Mouse (Mus musculus) heart, postnatal 14 days (tissue): ENCODE data around the gene Cbln3. TPM values are rescaled to one million over a fixed set of nuclear protein-coding genes. Genes with fewer than 3 reads are reported as not detected.

Experiments used
- DNase-seq, 2 experiments: peaks; one replicate each; pipeline ENCODE4 v3.0.0; 2021 to 2022
- intact Hi-C: fragments of 180-260 bp; cut with DNase I; formaldehyde crosslinking; loops from one replicate; pipeline ENCODE4 v1.15.1; 2025
- total RNA-seq, 2 experiments: library from RNA; stranded (reverse); gene quantifications; 2 replicates each; pipeline ENCODE4 v1.2.3; 2021

The Cbln3 gene
- total RNA-seq, 2 experiments from 2014 or later: 0.10 TPM

GRCm38 (mm10) chr14:55853621-55854285, 30.4 kb downstream of the Cbln3 start, which contains the start of gene Nynrin:
Gene Nynrin, plus strand, starts transcription at chr14:55854010.
- intact Hi-C loops: loop anchor here (2.0 kb wide), 1 partner anchor 31 kb away; the partner anchor contains the start of gene Nfatc4

GRCm38 (mm10) chr14:55852646-55853551, 31.3 kb downstream of the Cbln3 start:
- DNase-seq: no peak
- intact Hi-C loops: no loop called here

More at GRCm38 (mm10) chr14:55853621-55854285, 30.4 kb downstream of the Cbln3 start, which contains the start of gene Nynrin:
- DNase-seq: peak; percentile 83 to 84

GRCm38 (mm10) chr14:55850885-55851284, 33.3 kb downstream of the Cbln3 start:
- intact Hi-C loops: no loop called here
- DNase-seq: no peak

- DNase-seq: no peak
- intact Hi-C loops: no loop called here
These were observed 38.5 kb downstream of the Cbln3 start for GRCm38 (mm10) chr14:55845506-55846294.

- no peak for DNase-seq
- intact Hi-C loops: no loop called here
These were observed 41.4 kb downstream of the Cbln3 start for GRCm38 (mm10) chr14:55842794-55843193.

- DNase-seq: no peak
- intact Hi-C loops: no loop called here
These were observed 43.3 kb downstream of the Cbln3 start for GRCm38 (mm10) chr14:55840853-55841366.

GRCm38 (mm10) chr14:55838740-55839139, 45.5 kb downstream of the Cbln3 start:
- no peak for DNase-seq
- intact Hi-C loops: no loop called here

GRCm38 (mm10) chr14:55838312-55838711, 45.9 kb downstream of the Cbln3 start:
- no peak for DNase-seq
- intact Hi-C loops: no loop called here

- DNase-seq: no peak
- intact Hi-C loops: no loop called here
These were observed 49.2 kb downstream of the Cbln3 start for GRCm38 (mm10) chr14:55834808-55835533.

GRCm38 (mm10) chr14:55833126-55833525, 51.1 kb downstream of the Cbln3 start:
- no peak for DNase-seq
- intact Hi-C loops: no loop called here

GRCm38 (mm10) chr14:55830331-55830730, 53.9 kb downstream of the Cbln3 start:
- no peak for DNase-seq

GRCm38 (mm10) chr14:55829854-55830253, 54.3 kb downstream of the Cbln3 start:
- no peak for DNase-seq
- intact Hi-C loops: no loop called here

More at GRCm38 (mm10) chr14:55830331-55830730, 53.9 kb downstream of the Cbln3 start:
- intact Hi-C loops: no loop called here

Other genes with a start within 250 kb of the Cbln3 start
- 10 to 100 TPM; 41.4 to 49.9 TPM for gene Ipo4, start 248.4 kb downstream of the Cbln3 start, total RNA-seq
- gene Gm49378, start 246.5 kb downstream of the Cbln3 start, total RNA-seq: 1 to 10 TPM; 2.2 to 2.9 TPM
- 10 to 100 TPM; 45.3 to 45.4 TPM for gene Tm9sf1, start 240.6 kb downstream of the Cbln3 start, total RNA-seq
- under 1 TPM; 0.53 to 0.76 TPM for gene Tssk4, start 234.2 kb downstream of the Cbln3 start, total RNA-seq
- gene Mdp1, start 223.9 kb downstream of the Cbln3 start, total RNA-seq: 10 to 100 TPM; 52.4 to 55.9 TPM
- gene Gmpr2, start 212.5 kb downstream of the Cbln3 start, total RNA-seq: 10 to 100 TPM; 12.8 to 14.1 TPM
- gene Nedd8, start 212.3 kb downstream of the Cbln3 start, total RNA-seq: 100 to 1,000 TPM; 254 to 257 TPM
- gene Tinf2, start 202.6 kb downstream of the Cbln3 start, total RNA-seq: 10 to 100 TPM; 10.5 to 10.8 TPM
- gene Tgm1, start 170.5 kb downstream of the Cbln3 start, total RNA-seq: under 1 TPM; 0.29 TPM
- 10 to 100 TPM; 11.4 to 13.7 TPM for gene Rabggta, start 162.1 kb downstream of the Cbln3 start, total RNA-seq
- gene Dhrs1, start 138.7 kb downstream of the Cbln3 start, total RNA-seq: 10 to 100 TPM; 54.6 to 56.2 TPM
- gene Nop9, start 138.7 kb downstream of the Cbln3 start, total RNA-seq: 10 to 100 TPM; 11.2 to 11.4 TPM
- gene Cideb, start 125.9 kb downstream of the Cbln3 start, total RNA-seq: 1 to 10 TPM in 1 of 2 experiments, under 1 TPM in 1; 1.00 to 1.0 TPM
- gene Ltb4r2, start 123.0 kb downstream of the Cbln3 start, total RNA-seq: under 1 TPM; 0.12 to 0.17 TPM
- gene Ltb4r1, start 118.4 kb downstream of the Cbln3 start, total RNA-seq: under 1 TPM; 0.37 to 0.60 TPM
- 10 to 100 TPM; 19.8 to 21.1 TPM for gene Adcy4, start 100.3 kb downstream of the Cbln3 start, total RNA-seq
- gene Ripk3, start 95.5 kb downstream of the Cbln3 start, total RNA-seq: 1 to 10 TPM; 4.4 to 6.1 TPM
- 1 to 10 TPM; 7.0 to 9.2 TPM for gene Nfatc4, start 61.2 kb downstream of the Cbln3 start, total RNA-seq
- gene Nynrin, start 30.4 kb downstream of the Cbln3 start, total RNA-seq: 10 to 100 TPM; 13.6 to 15.8 TPM
- gene Khnyn, start 555 bp upstream of the Cbln3 start, total RNA-seq: 10 to 100 TPM; 13.4 to 14.3 TPM
- gene Sdr39u1, start 15.9 kb upstream of the Cbln3 start, total RNA-seq: 10 to 100 TPM; 71.5 to 78.4 TPM
- gene Cma1, start 60.3 kb upstream of the Cbln3 start, total RNA-seq: 1 to 10 TPM; 4.4 to 5.1 TPM
- gene Cma2, start 66.6 kb upstream of the Cbln3 start, total RNA-seq: not detected
- not detected for gene Mcpt1, start 133.6 kb upstream of the Cbln3 start, total RNA-seq
- gene Mcpt9, start 146.1 kb upstream of the Cbln3 start, total RNA-seq: not detected
- not detected for gene Mcpt2, start 157.6 kb upstream of the Cbln3 start, total RNA-seq
- 1 to 10 TPM; 2.8 to 3.2 TPM for gene Mcpt4, start 177.9 kb upstream of the Cbln3 start, total RNA-seq
- gene Mcpt8, start 200.9 kb upstream of the Cbln3 start, total RNA-seq: not detected
- not detected for gene Ctsg, start 218.2 kb upstream of the Cbln3 start, total RNA-seq
- not detected for gene Gzme, start 236.2 kb upstream of the Cbln3 start, total RNA-seq
- not detected for gene Gzmd, start 248.2 kb upstream of the Cbln3 start, total RNA-seq